11 mouse cellular contexts compared by ENCODE assay signal in genomic region chr16:24576999-24577398, GRCm38 (mm10).
"Had no signal": no experiment of that assay in that cellular context is flagged by ENCODE, and none has a peak within 500 bp of the region (broad histone marks: within the 10 kb centered on the region; RNA-seq: fewer than 3 reads in every experiment).

No protein-coding gene starts in this region.

- H3K27me3 ChIP-seq: limb, embryonic 15.5 days; liver, embryonic 12.5 days; midbrain, embryonic 13.5 days; neural tube, embryonic 12.5 days had no signal

- H3K4me1 ChIP-seq: liver, embryonic 12.5 days; midbrain, embryonic 13.5 days; neural tube, embryonic 12.5 days had no signal

- H3K9ac ChIP-seq: limb, embryonic 15.5 days; liver, embryonic 12.5 days; midbrain, embryonic 13.5 days; neural tube, embryonic 12.5 days had no signal

- H3K4me2 ChIP-seq: limb, embryonic 15.5 days; liver, embryonic 12.5 days; midbrain, embryonic 13.5 days; neural tube, embryonic 12.5 days had no signal

- H3K36me3 ChIP-seq: limb, embryonic 15.5 days; liver, embryonic 12.5 days; midbrain, embryonic 13.5 days; neural tube, embryonic 12.5 days had no signal

- DNase-seq: kidney, adult 8-10 months; kidney, postnatal 25 days; right cerebral cortex, adult 18-20 months; right cerebral cortex, postnatal 25 days had no signal

- H3K9me3 ChIP-seq: limb, embryonic 15.5 days; liver, embryonic 12.5 days; midbrain, embryonic 13.5 days; neural tube, embryonic 12.5 days had no signal

- H3K4me3 ChIP-seq: left cerebral cortex, adult 2 months; limb, embryonic 15.5 days; liver, embryonic 12.5 days; midbrain, embryonic 13.5 days; myocyte; neural tube, embryonic 12.5 days had no signal

- ATAC-seq: inflammation-experienced regulatory T-cells, adult 6 months; liver, embryonic 12.5 days; midbrain, embryonic 13.5 days had no signal

- H3K27ac ChIP-seq: left cerebral cortex, adult 2 months; limb, embryonic 15.5 days; liver, embryonic 12.5 days; midbrain, embryonic 13.5 days; neural tube, embryonic 12.5 days had no signal
